Mouse (Mus musculus): ENCODE measurements around the gene Hist1h2af.

DNA sequence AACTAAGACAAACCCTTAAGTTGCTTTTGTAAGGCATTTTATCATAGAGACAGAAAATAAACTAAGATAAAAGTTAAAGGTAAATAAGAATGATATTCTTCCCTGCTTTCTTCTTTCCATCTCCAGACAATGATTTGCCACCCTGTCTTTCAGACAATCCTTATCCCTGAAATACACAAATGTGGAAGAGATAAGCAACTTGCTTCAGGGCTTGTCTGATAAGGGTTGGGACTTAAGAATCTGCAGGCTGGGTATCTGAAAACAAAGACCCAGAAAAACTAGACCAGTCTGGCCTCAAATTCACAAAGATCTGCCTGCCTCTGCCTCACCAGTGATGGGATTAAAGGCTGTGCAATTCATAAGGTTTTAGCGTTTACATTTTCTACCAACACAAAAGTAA, 42.4 kb upstream of the Hist1h2af start:
- TF ChIP-seq CTCF (IDR thresholded peaks at IDR 0.05; ENCODE audit: control insufficient read depth, insufficient read depth, insufficient read length), result no peak
- TF ChIP-seq USF1 (IDR thresholded peaks at IDR 0.05; ENCODE audit: low read depth), result no peak

Data from C2C12 (cell line).